Mouse (Mus musculus): Measurements from ENCODE around the gene Hk3. TPM values are rescaled to one million over a fixed set of nuclear protein-coding genes. Genes with fewer than 3 reads are reported as not detected.
A peak's percentile ranks its signal among the peaks of the same experiment; 100 is the strongest.

Gene Hk3
- total RNA-seq (2014; fragmentation: Nextera tagmentation) (not detected in 2 replicates), total RNA-seq (2017) (0.11 and 0.23 TPM in 2 replicates), polyA plus RNA-seq (2012) (0.02 and 0.06 TPM in 2 replicates)

- ATAC-seq (ENCODE audit: extremely low read depth, insufficient number of reproducible peaks, low FRiP score, poor library complexity, severe bottlenecking) (no peak), DNase-seq (ENCODE audit: low spot score) (no peak)
- no peak for TF ChIP-seq GATA2 (IDR thresholded peaks at IDR 0.05; ENCODE audit: borderline replicate concordance, low read depth, low read length)
- no peak for TF ChIP-seq GATA1 (IDR thresholded peaks at IDR 0.05; ENCODE audit: borderline replicate concordance, low read length)
- TF ChIP-seq POLR2AphosphoS5 (IDR thresholded peaks at IDR 0.05; ENCODE audit: insufficient replicate concordance, low read depth, low read length) = no peak
- TF ChIP-seq TAL1 (conservative IDR thresholded peaks at IDR 0.05; ENCODE audit: low read depth, low read length) = no peak
- TF ChIP-seq CTCF (IDR thresholded peaks at IDR 0.05; ENCODE audit: low read depth, low read length) = no peak
- Histone ChIP-seq H3K36me3 (replicated peaks) (peaks cover 2% of the 10 kb centered on the region), H3K9me3 (replicated peaks) (no peaks in the 10 kb centered on the region), H3K4me1 (ENCODE audit: insufficient read depth, low read depth, low read length) (0 out of 2 replicates have a peak, but pooled peaks cover 7% of the 10 kb centered on the region), H3K4me3 (ENCODE audit: low read depth, low read length) (no peak within 1 kb of the TSS), H3K27me3 (ENCODE audit: insufficient read depth, low read length) (peaks cover 2% of the 10 kb centered on the region; the same call in 1 of the 2 replicates)
These were observed at the start of gene Hk3 for GRCm38 (mm10) chr13:55021194-55021779. Gene Hk3, minus strand, starts transcription at chr13:55021385.

- TF ChIP-seq POLR2AphosphoS5 (IDR thresholded peaks at IDR 0.05; ENCODE audit: insufficient replicate concordance, low read depth, low read length) (no peak), CTCF (IDR thresholded peaks at IDR 0.05; ENCODE audit: low read depth, low read length) (no peak), TAL1 (conservative IDR thresholded peaks at IDR 0.05; ENCODE audit: low read depth, low read length) (no peak), GATA2 (IDR thresholded peaks at IDR 0.05; ENCODE audit: borderline replicate concordance, low read depth, low read length) (no peak), GATA1 (IDR thresholded peaks at IDR 0.05; ENCODE audit: borderline replicate concordance, low read length) (no peak)
These were observed 48.5 kb upstream of the Hk3 start for GRCm38 (mm10) chr13:55069719-55070118.

GRCm38 (mm10) chr13:55063276-55063675 is 42.1 kb upstream of the Hk3 start:
- H3K36me3 ChIP-seq (replicated peaks) = peaks cover 44% of the 10 kb centered on the region
- DNase-seq (ENCODE audit: low spot score) (no peak), ATAC-seq (ENCODE audit: extremely low read depth, insufficient number of reproducible peaks, low FRiP score, poor library complexity, severe bottlenecking) (no peak)
- H3K4me1 ChIP-seq (ENCODE audit: insufficient read depth, low read depth, low read length) = no peaks in the 10 kb centered on the region
- H3K4me3 ChIP-seq (ENCODE audit: low read depth, low read length) = no peak overlapping the region
- TF ChIP-seq GATA1 (IDR thresholded peaks at IDR 0.05; ENCODE audit: borderline replicate concordance, low read length) = no peak
- no peak for TF ChIP-seq GATA2 (IDR thresholded peaks at IDR 0.05; ENCODE audit: borderline replicate concordance, low read depth, low read length)
- no peak for TF ChIP-seq TAL1 (conservative IDR thresholded peaks at IDR 0.05; ENCODE audit: low read depth, low read length)
- TF ChIP-seq POLR2AphosphoS5 (IDR thresholded peaks at IDR 0.05; ENCODE audit: insufficient replicate concordance, low read depth, low read length) = no peak
- no peak for TF ChIP-seq CTCF (IDR thresholded peaks at IDR 0.05; ENCODE audit: low read depth, low read length)
- H3K9me3 ChIP-seq (replicated peaks) = no peaks in the 10 kb centered on the region
- H3K27me3 ChIP-seq (ENCODE audit: insufficient read depth, low read length) = no peaks in the 10 kb centered on the region

More at GRCm38 (mm10) chr13:55069719-55070118, 48.5 kb upstream of the Hk3 start:
- DNase-seq (ENCODE audit: low spot score) = no peak
- Histone ChIP-seq H3K9me3 (replicated peaks) (no peaks in the 10 kb centered on the region), H3K4me3 (ENCODE audit: low read depth, low read length) (no peak overlapping the region), H3K36me3 (replicated peaks) (peaks cover 43% of the 10 kb centered on the region), H3K4me1 (ENCODE audit: insufficient read depth, low read depth, low read length) (no peaks in the 10 kb centered on the region), H3K27me3 (ENCODE audit: insufficient read depth, low read length) (no peaks in the 10 kb centered on the region)
- ATAC-seq (ENCODE audit: extremely low read depth, insufficient number of reproducible peaks, low FRiP score, poor library complexity, severe bottlenecking) = no peak

GRCm38 (mm10) chr13:55058042-55058441 is 36.9 kb upstream of the Hk3 start:
- DNase-seq (ENCODE audit: low spot score) (no peak), ATAC-seq (ENCODE audit: extremely low read depth, insufficient number of reproducible peaks, low FRiP score, poor library complexity, severe bottlenecking) (no peak)
- Histone ChIP-seq H3K27me3 (ENCODE audit: insufficient read depth, low read length) (no peaks in the 10 kb centered on the region), H3K4me3 (ENCODE audit: low read depth, low read length) (no peak overlapping the region), H3K4me1 (ENCODE audit: insufficient read depth, low read depth, low read length) (no peaks in the 10 kb centered on the region), H3K36me3 (replicated peaks) (peaks cover 41% of the 10 kb centered on the region), H3K9me3 (replicated peaks) (no peaks in the 10 kb centered on the region)
- no peak for TF ChIP-seq TAL1 (conservative IDR thresholded peaks at IDR 0.05; ENCODE audit: low read depth, low read length)
- TF ChIP-seq GATA1 (IDR thresholded peaks at IDR 0.05; ENCODE audit: borderline replicate concordance, low read length) = no peak
- no peak for TF ChIP-seq GATA2 (IDR thresholded peaks at IDR 0.05; ENCODE audit: borderline replicate concordance, low read depth, low read length)
- peak; percentile 75 for TF ChIP-seq CTCF (IDR thresholded peaks at IDR 0.05; ENCODE audit: low read depth, low read length)
- no peak for TF ChIP-seq POLR2AphosphoS5 (IDR thresholded peaks at IDR 0.05; ENCODE audit: insufficient replicate concordance, low read depth, low read length)

- DNase-seq (ENCODE audit: low spot score) = no peak
- peaks cover 75% of the 10 kb centered on the region for H3K36me3 ChIP-seq (replicated peaks)
- H3K27me3 ChIP-seq (ENCODE audit: insufficient read depth, low read length) = no peaks in the 10 kb centered on the region
- ATAC-seq (ENCODE audit: extremely low read depth, insufficient number of reproducible peaks, low FRiP score, poor library complexity, severe bottlenecking) = no peak
- no peak for TF ChIP-seq GATA1 (IDR thresholded peaks at IDR 0.05; ENCODE audit: borderline replicate concordance, low read length)
- TF ChIP-seq POLR2AphosphoS5 (IDR thresholded peaks at IDR 0.05; ENCODE audit: insufficient replicate concordance, low read depth, low read length) = no peak
- TF ChIP-seq TAL1 (conservative IDR thresholded peaks at IDR 0.05; ENCODE audit: low read depth, low read length) = no peak
- no peak for TF ChIP-seq GATA2 (IDR thresholded peaks at IDR 0.05; ENCODE audit: borderline replicate concordance, low read depth, low read length)
- TF ChIP-seq CTCF (IDR thresholded peaks at IDR 0.05; ENCODE audit: low read depth, low read length) = no peak
- H3K9me3 ChIP-seq (replicated peaks) = no peaks in the 10 kb centered on the region
- no peaks in the 10 kb centered on the region for H3K4me1 ChIP-seq (ENCODE audit: insufficient read depth, low read depth, low read length)
- H3K4me3 ChIP-seq (ENCODE audit: low read depth, low read length) = no peak overlapping the region
These were observed 26.5 kb upstream of the Hk3 start for GRCm38 (mm10) chr13:55047706-55048105.

- Histone ChIP-seq H3K4me1 (ENCODE audit: insufficient read depth, low read depth, low read length) (no peaks in the 10 kb centered on the region), H3K27me3 (ENCODE audit: insufficient read depth, low read length) (no peaks in the 10 kb centered on the region), H3K36me3 (replicated peaks) (peaks cover 53% of the 10 kb centered on the region), H3K9me3 (replicated peaks) (no peaks in the 10 kb centered on the region), H3K4me3 (ENCODE audit: low read depth, low read length) (no peak overlapping the region)
- ATAC-seq (ENCODE audit: extremely low read depth, insufficient number of reproducible peaks, low FRiP score, poor library complexity, severe bottlenecking) (no peak), DNase-seq (ENCODE audit: low spot score) (no peak)
- no peak for TF ChIP-seq POLR2AphosphoS5 (IDR thresholded peaks at IDR 0.05; ENCODE audit: insufficient replicate concordance, low read depth, low read length)
- no peak for TF ChIP-seq GATA2 (IDR thresholded peaks at IDR 0.05; ENCODE audit: borderline replicate concordance, low read depth, low read length)
- no peak for TF ChIP-seq GATA1 (IDR thresholded peaks at IDR 0.05; ENCODE audit: borderline replicate concordance, low read length)
- TF ChIP-seq TAL1 (conservative IDR thresholded peaks at IDR 0.05; ENCODE audit: low read depth, low read length) = no peak
- no peak for TF ChIP-seq CTCF (IDR thresholded peaks at IDR 0.05; ENCODE audit: low read depth, low read length)
These were observed 18.8 kb upstream of the Hk3 start for GRCm38 (mm10) chr13:55040016-55040415.

Measured in G1E (cell line).